Mouse (Mus musculus): ENCODE results near the gene Kbtbd13. TPM values are rescaled to one million over a fixed set of nuclear protein-coding genes. Genes with fewer than 3 reads are reported as not detected.
"Not testable (repeated sequence)": the region's sequence is repeated elsewhere in the genome, so short reads cannot be mapped to it uniquely, and the experiment has no call there.

Kbtbd13 gene
- total RNA-seq, 2 experiments from 2014 or later = 1.2 to 1.4 TPM

DNA sequence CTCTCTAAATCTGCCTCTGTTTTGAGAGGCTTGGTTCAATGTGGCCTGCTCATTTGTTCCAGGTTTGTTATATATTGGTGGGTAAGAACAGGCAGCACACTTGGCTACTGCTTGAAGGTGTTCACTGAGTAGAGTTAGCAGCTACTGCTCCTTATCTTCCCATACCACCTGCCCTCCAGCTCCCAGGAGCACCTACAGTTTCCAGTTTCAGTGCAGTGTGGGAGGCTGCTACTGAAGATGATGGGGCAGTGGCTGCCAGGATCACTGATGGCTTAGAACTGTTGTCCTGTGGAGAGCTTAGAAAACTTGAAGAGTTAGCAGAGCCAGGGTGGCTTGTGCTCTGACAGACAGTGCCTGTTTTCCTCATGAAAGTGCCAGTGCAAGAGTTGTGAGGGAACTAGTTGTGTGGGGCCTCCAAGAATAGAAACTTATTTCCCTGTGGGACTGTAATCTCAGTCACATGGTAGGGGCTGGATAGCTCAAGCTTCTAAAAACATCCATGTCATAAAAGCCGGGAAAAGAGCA lies 32.4 kb downstream of the Kbtbd13 start:
- DNase-seq = no peak

DNA sequence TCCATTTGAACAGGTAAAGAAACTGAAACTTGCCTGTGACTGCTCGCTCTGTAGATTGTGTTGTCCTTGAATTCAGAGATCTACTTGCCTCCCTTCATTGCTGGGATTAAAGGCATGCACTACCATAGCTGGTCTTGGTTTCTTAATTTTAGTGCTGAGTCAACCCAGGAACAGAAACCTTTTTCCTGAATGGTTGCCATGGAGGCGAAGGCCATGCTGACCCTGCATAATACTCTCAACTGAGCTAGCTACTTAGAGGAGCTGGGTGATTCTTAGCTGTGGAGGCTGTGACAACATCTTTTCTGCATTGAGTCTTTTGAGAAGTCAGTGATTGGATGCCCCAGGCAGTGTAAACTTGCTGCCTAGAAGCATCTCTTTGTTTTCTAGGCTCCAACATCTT lies 34.5 kb downstream of the Kbtbd13 start:
- intact Hi-C loops (cut with DNase I) = no loop called here
- no peak for DNase-seq

More for the DNA sequence above, 32.4 kb downstream of the Kbtbd13 start:
- intact Hi-C loops (cut with DNase I) = no loop called here

DNA sequence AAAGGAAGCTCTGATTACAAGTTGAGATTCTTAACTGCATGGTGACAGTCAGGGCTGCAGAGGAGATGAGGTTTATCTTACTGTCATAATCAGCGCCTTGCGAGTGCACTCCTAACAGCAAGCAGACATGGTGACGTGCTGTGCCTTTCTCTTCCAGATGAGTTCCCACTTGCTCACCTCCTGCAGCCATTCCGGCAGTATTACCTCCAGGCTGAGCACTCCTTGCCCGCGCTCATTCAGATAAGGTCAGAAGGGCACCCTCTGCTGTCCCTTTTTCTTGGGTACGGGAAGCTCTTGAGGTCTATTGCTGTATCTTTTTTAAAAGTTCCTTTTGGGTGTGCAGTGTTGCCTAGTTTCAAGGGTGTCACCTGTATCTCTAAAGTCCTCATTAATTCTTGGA lies 34.9 kb downstream of the Kbtbd13 start:
- no peak for DNase-seq
- intact Hi-C loops (cut with DNase I) = no loop called here

DNA sequence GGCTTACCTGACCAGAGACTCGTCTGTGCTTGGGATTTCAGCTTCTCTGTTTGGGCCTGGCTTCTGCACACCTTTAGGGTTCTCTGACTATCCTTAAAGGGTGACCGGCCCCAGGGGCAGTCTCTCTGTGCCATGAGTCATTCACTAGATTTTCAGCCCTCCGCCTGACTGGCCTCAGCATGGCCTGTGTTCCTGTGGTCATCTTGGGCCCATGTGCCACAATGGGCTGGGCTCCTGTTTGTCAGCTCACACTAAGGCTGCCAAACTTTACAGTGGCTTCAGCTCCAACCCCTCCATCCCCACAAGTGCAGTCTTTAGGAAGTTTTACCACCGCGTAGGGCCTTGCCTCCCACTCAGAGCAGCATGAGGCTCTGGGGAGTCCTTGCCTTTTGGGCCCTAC lies 38.2 kb downstream of the Kbtbd13 start:
- no peak for DNase-seq
- intact Hi-C loops (cut with DNase I) = no loop called here

DNA sequence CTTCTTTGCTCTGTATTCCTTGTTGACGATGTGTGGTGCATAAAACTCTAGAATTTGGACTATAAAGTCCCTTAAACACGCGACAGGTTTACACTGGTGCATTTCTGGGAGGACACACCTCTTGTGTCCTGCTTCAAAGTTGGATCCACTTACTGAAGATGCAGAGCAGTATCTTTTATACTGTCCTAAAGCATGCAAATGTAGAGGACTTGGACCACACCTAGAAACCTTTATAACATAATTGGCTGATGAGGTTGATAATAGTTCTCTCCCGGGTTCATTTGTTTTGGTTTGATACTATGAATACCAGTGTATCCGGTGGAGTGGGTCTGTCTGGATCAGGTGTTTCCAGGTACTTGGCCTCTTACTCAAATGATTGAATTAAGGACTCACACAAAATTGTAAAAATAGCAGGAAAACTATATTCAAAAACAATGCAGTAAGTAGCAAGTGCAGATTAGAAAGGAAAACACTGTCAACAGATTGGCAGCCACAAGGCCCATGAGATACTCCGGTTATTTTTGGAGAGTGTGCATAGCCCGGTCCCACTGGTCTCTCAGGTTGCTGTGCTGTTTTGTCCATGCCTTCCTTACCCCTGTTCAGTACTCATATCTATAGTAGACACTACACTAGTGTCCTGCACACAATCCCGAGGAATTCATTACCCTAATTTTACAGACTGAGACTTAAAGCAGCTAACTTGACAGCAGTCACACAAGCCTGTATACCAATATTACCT lies 44.2 kb downstream of the Kbtbd13 start:
- DNase-seq = no peak
- intact Hi-C loops (cut with DNase I) = no loop called here

DNA sequence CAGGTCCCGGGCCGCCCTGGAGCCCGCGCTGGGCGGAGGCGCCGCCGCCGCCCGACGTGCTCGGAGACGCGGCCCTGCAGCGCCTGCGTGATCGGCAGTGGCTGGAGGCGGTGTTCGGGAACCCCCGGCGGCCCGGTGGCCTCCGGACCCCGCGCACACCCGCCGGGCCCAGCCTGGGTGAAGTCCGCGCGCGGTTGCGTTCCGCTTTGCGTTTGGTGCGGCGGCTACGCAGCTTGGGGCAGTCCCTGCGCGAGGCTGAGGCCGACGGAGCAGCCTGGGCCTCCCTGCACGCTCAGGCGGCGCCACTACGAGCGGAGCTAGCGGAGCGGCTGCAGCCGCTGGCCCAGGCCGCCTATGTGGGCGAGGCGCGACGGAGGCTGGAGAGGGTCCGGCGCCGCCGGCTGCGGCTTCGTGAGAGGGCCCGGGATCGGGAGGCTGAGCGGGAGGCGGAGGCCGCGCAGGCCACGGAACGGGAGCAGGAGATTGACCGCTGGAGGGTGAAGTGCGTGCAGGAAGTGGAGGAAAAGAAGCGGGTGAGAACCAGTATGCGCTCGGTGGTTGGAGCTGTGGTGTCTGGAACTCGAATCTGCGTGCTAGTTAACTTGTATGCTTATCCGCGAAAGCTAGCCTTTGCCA lies 44.9 kb downstream of the Kbtbd13 start:
- intact Hi-C loops (cut with DNase I) = no loop called here
- DNase-seq = peak; percentile 49 to 52

DNA sequence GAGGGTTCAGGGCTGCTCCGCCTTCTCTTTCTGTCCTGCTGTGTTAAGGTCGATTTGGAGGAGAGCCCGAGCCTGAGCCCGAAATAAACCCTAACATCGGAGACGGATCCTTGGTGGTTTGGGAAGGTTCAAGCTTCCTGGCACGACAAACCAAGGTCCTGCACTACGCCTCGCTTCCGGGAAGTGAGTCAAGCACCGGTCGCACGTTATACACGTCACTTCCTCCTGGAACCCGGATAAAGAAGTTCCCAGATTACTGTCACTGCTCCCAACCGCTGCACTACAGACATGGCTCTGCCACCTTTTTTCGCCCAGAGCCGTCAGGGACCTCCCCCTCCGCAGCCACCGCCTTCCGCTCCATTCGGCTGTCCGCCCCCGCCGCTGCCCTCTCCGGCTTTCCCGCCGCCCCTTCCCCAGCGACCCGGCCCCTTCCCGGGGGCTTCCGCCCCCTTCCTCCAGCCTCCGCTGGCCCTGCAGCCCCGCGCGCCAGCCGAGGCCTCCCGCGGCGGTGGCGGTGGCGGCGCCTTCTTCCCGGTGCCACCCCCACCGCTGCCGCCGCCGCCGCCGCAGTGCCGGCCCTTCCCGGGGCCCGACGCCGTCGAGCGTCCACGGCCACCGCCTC lies 45.5 kb downstream of the Kbtbd13 start, which contains the start of gene Pdcd7:
Gene Pdcd7 (plus strand): TSS at position 251 of the 622 bp plus-strand sequence.
- peak; percentile 89 to 96 for DNase-seq
- intact Hi-C loops (cut with DNase I) = no loop called here

DNA sequence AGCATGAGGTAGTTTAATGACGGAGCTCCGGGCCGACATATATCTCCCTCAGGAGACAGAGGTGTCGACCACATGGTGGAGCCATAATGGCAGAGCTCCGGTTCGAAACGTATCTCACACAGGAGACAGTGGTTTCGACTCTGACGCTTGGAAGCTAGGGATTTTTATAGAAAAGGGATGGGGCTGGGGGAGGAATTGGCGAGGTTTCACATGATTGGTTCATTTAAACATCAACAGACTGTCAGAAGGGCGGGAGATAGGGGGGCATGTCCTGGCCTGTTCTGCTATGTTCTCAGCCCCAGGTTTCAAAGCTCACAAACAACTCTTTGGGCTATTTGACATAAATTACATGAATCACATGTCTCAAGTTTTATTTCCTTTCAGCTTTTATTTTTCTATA lies 46.0 kb downstream of the Kbtbd13 start:
- DNase-seq; intact Hi-C loops (cut with DNase I): not testable (repeated sequence)

DNA sequence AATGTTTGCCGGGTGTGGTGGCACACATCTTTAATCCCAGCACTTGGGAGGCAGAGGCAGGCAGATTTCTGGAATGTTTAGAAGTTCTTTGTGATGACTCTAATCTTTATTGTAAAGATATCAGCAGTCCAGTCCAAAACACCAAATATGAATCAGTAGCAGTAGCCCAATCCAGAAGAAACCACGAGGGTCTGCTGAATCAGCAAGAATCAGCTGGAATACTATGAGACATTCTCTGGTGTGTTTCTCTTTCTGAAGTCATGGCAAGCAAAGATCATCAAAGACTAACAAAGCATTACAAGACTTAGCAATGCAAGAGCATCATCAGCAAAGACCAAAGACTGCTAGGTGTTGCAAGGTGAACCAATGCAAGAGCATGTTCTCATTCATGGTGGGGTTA lies 51.0 kb downstream of the Kbtbd13 start:
- intact Hi-C loops (cut with DNase I) = no loop called here
- no peak for DNase-seq

DNA sequence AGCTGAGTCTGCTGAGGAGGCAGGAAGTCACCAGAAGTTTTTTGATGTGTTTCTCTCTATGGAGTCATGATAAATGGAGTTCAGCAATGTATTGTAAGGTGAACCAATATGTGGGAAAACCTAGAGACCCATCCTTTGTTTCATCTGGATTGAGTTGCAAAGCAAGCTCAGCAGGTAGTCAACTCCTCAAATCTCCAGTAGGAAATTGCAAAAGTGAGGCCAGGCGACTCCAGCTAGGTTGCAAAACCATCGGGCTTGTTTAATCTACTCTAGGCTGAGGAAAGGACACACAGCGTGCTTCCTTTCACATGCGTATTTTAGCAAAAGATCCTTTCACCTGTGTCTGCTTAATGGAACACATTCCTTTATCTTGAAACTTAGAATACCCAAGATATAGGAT lies 52.3 kb downstream of the Kbtbd13 start:
- DNase-seq = no peak
- intact Hi-C loops (cut with DNase I) = no loop called here

Other genes with a start within 250 kb of the Kbtbd13 start
- 1 to 10 TPM; 3.4 to 3.6 TPM for gene Parp16, start 196.3 kb downstream of the Kbtbd13 start, total RNA-seq (2021)
- gene Cilp, start 126.5 kb downstream of the Kbtbd13 start, total RNA-seq (2021) = 1 to 10 TPM; 6.2 to 6.6 TPM
- gene Clpx, start 97.4 kb downstream of the Kbtbd13 start, total RNA-seq (2021) = 10 to 100 TPM; 90.7 to 99.9 TPM
- gene Pdcd7, start 45.5 kb downstream of the Kbtbd13 start, total RNA-seq (2021) = 10 to 100 TPM in 1 of 2 experiments, 1 to 10 TPM in 1; 9.6 to 11.3 TPM
- gene Ubap1l, start 30.6 kb downstream of the Kbtbd13 start, total RNA-seq (2021) = under 1 TPM; 0.33 to 0.37 TPM
- 10 to 100 TPM in 1 of 2 experiments, 1 to 10 TPM in 1; 9.7 to 11.6 TPM for gene Rasl12, start 6.9 kb upstream of the Kbtbd13 start, total RNA-seq (2021)
- gene Slc51b, start 31.3 kb upstream of the Kbtbd13 start, total RNA-seq (2021) = not detected
- 1 to 10 TPM; 6.9 to 7.1 TPM for gene Mtfmt, start 44.1 kb upstream of the Kbtbd13 start, total RNA-seq (2021)
- gene Spg21, start 69.3 kb upstream of the Kbtbd13 start, total RNA-seq (2021) = 10 to 100 TPM; 14.7 to 16.0 TPM
- not detected for gene Ankdd1a, start 128.5 kb upstream of the Kbtbd13 start, total RNA-seq (2021)
- 10 to 100 TPM; 14.6 TPM for gene Plekho2, start 188.4 kb upstream of the Kbtbd13 start, total RNA-seq (2021)
- 1 to 10 TPM in 1 of 2 experiments, under 1 TPM in 1; 0.79 to 1.3 TPM for gene Pif1, start 195.5 kb upstream of the Kbtbd13 start, total RNA-seq (2021)
- 10 to 100 TPM; 39.1 to 40.7 TPM for gene Rbpms2, start 238.0 kb upstream of the Kbtbd13 start, total RNA-seq (2021)

Measured in heart, postnatal 14 days (tissue).